Mouse (Mus musculus) heart, adult 18-20 months (tissue): Measurements from ENCODE around the gene Mup9. TPM values are rescaled to one million over a fixed set of nuclear protein-coding genes. Genes with fewer than 3 reads are reported as not detected.
"Not testable (repeated sequence)": the region's sequence is repeated elsewhere in the genome, so short reads cannot be mapped to it uniquely, and the experiment has no call there.

Experiments used
- DNase-seq, 2 experiments: peaks; one replicate each; pipeline ENCODE4 v3.0.0; 2021 to 2022; ENCODE audit warnings: mixed read lengths in 1 of 2
- long read RNA-seq, 2 experiments: library from polyadenylated mRNA; stranded (forward); transcript quantifications; one replicate each; pipeline ENCODE4 v2.0.0; 2021
- total RNA-seq, 2 experiments: library from RNA; stranded (reverse); gene quantifications; 2 replicates each; pipeline ENCODE4 v1.2.3; 2021

Gene Mup9
- not detected for total RNA-seq
- long read RNA-seq, experiment 1, result 0 reads
- long read RNA-seq, experiment 2, result 0 reads

DNA sequence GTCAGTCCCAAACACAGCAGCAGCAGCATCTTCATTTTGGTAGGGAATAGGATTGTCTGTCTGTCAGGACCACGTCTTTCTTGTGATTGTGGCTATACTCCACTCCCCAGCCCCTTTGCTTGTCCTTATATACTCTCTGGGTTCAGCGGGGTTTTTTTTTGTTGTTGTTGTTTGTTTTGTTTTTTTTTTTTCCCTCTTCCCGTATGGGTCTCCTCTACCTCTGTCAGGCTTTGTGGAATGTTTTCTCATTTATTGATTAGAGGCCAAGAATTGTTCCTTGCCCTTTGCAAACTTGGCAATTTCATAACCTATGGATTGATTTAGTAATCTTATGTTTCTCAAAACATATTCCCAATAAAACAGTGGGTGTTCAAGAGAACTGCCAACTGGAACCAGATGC, at the start of gene Mup9:
Gene Mup9, minus strand, starts transcription at position 101 of the 400 bp plus-strand sequence.
- DNase-seq, result not testable (repeated sequence)

Other genes starting within 250 kb of the Mup9 start
- gene Mup8, start 199.4 kb downstream of the Mup9 start, total RNA-seq, result not detected
- not detected for gene Mup1, start 80.0 kb upstream of the Mup9 start, total RNA-seq
- 1 to 10 TPM in 1 of 2 experiments, not detected in 1; 1.4 TPM for gene Mup10, start 160.2 kb upstream of the Mup9 start, total RNA-seq
- 1 to 10 TPM in 1 of 2 experiments, not detected in 1; 1.3 TPM for gene Mup11, start 240.5 kb upstream of the Mup9 start, total RNA-seq